Mouse (Mus musculus) forebrain, embryonic 12.5 days (tissue): ENCODE measurements around the gene Nppb. TPM values are rescaled to one million over a fixed set of nuclear protein-coding genes. Genes with fewer than 3 reads are reported as not detected.
A peak's percentile ranks its signal among the peaks of the same experiment; 100 is the strongest.

Source experiments
- ATAC-seq: fragments of 200-750 bp; cut with Nextera tagmentation; 2 replicates; pipeline ENCODE4 v1.8.0; 2017; ENCODE audit warnings: moderate TSS enrichment; ENCODE audit not compliant: low FRiP score
- H3K27ac ChIP-seq: fragments of 300-500 bp; sonication (generic); 2 replicates; pipeline ENCODE4 v1.5.1; 2016; ENCODE audit warnings: mild to moderate bottlenecking
- H3K27me3 ChIP-seq: fragments of 300-500 bp; sonication (generic); 2 replicates; pipeline ENCODE4 v1.6.1; 2016; ENCODE audit warnings: mild to moderate bottlenecking
- H3K36me3 ChIP-seq: fragments of 300-500 bp; sonication (generic); replicated peaks from 2 replicates; pipeline ENCODE4 v1.6.1; 2016; ENCODE audit warnings: mild to moderate bottlenecking
- H3K4me1 ChIP-seq: fragments of 300-500 bp; sonication (generic); 2 replicates; pipeline ENCODE4 v1.6.1; 2016
- H3K4me2 ChIP-seq: fragments of 300-500 bp; sonication (generic); 2 replicates; pipeline ENCODE4 v1.6.1; 2016; ENCODE audit warnings: mild to moderate bottlenecking, moderate library complexity
- H3K4me3 ChIP-seq: fragments of 300-500 bp; sonication (generic); replicated peaks from 2 replicates; pipeline ENCODE4 v1.5.1; 2016; ENCODE audit warnings: mild to moderate bottlenecking
- H3K9ac ChIP-seq: fragments of 300-500 bp; sonication (generic); 2 replicates; pipeline ENCODE4 v1.6.1; 2016; ENCODE audit warnings: mild to moderate bottlenecking
- H3K9me3 ChIP-seq: fragments of 300-500 bp; sonication (generic); 2 replicates; pipeline ENCODE4 v1.6.1; 2016
- WGBS: fragments of 180-500 bp; shearing (Covaris S2); methylation state at CpG from one replicate; pipeline ENCODE4 v1.1.7; 2016; 5-methylcytosine and 5-hydroxymethylcytosine counted together
- polyA plus RNA-seq: library from polyadenylated mRNA; unstranded; fragments of >200 nt; fragmentation: Nextera tagmentation; extraction: Ambion mirVana; gene quantifications from 2 replicates; pipeline ENCODE4 v1.2.1, GENCODE M21; 2016

The Nppb gene
- not detected in 2 replicates for polyA plus RNA-seq

- H3K9me3 ChIP-seq = no peaks in the 10 kb centered on the region
- WGBS = 36% methylated on average over 20 of the region's 20 CpGs
- no peaks in the 10 kb centered on the region for H3K27me3 ChIP-seq
- no peak within 1 kb of the TSS for H3K27ac ChIP-seq
- H3K4me2 ChIP-seq = no peak within 1 kb of the TSS
- H3K9ac ChIP-seq = no peak within 1 kb of the TSS
- no peaks in the 10 kb centered on the region for H3K36me3 ChIP-seq
- ATAC-seq = no peak
- no peak within 1 kb of the TSS for H3K4me3 ChIP-seq
- H3K4me1 ChIP-seq = no peaks in the 10 kb centered on the region
These were observed at the start of gene Nppb for GRCm38 (mm10) chr4:147985205-147986132. Gene Nppb (plus strand): TSS chr4:147985788.

- ATAC-seq = no peak
- peak overlapping the region; percentile 64 for H3K4me3 ChIP-seq
- WGBS = 20% methylated on average over 9 of the region's 9 CpGs
- peak overlapping the region; percentile 68 for H3K9ac ChIP-seq
- no peak overlapping the region for H3K27ac ChIP-seq
- peaks cover 9% of the 10 kb centered on the region; the same call in 1 of the 2 replicates for H3K27me3 ChIP-seq
- H3K4me1 ChIP-seq = peaks cover 10% of the 10 kb centered on the region
- H3K4me2 ChIP-seq = peak overlapping the region; percentile 86
- no peaks in the 10 kb centered on the region for H3K36me3 ChIP-seq
- no peaks in the 10 kb centered on the region for H3K9me3 ChIP-seq
These were observed 49.7 kb upstream of the Nppb start for GRCm38 (mm10) chr4:147935904-147936303.

- Histone ChIP-seq H3K4me1 (peaks cover 13% of the 10 kb centered on the region), H3K9ac (peak within 1 kb of the TSS; percentile 68), H3K9me3 (no peaks in the 10 kb centered on the region), H3K36me3 (no peaks in the 10 kb centered on the region), H3K4me2 (peak within 1 kb of the TSS; percentile 86), H3K4me3 (peak within 1 kb of the TSS; percentile 64), H3K27me3 (peaks cover 9% of the 10 kb centered on the region; the same call in 1 of the 2 replicates), H3K27ac (peak within 1 kb of the TSS; percentile 61; the same call in 1 of the 2 replicates)
- WGBS = under 1% methylated on average over 51 of the region's 51 CpGs
- peak; percentile 52 for ATAC-seq
These were observed 49.1 kb upstream of the Nppb start, which contains the start of gene Plod1 for GRCm38 (mm10) chr4:147936331-147936954. Gene Plod1 (minus strand): TSS chr4:147936767.

GRCm38 (mm10) chr4:147937021-147937420, 48.6 kb upstream of the Nppb start:
- H3K27me3 ChIP-seq = peaks cover 9% of the 10 kb centered on the region; the same call in 1 of the 2 replicates
- H3K4me2 ChIP-seq = peak overlapping the region; percentile 86
- WGBS = 49% methylated on average over 3 of the region's 3 CpGs
- H3K36me3 ChIP-seq = no peaks in the 10 kb centered on the region; the same call in 1 of the 2 replicates
- H3K9ac ChIP-seq = peak overlapping the region; percentile 68
- peaks cover 18% of the 10 kb centered on the region for H3K4me1 ChIP-seq
- peak overlapping the region; percentile 64 for H3K4me3 ChIP-seq
- no peak overlapping the region for H3K27ac ChIP-seq
- no peak for ATAC-seq
- no peaks in the 10 kb centered on the region for H3K9me3 ChIP-seq

GRCm38 (mm10) chr4:147937486-147937885, 48.1 kb upstream of the Nppb start:
- Histone ChIP-seq H3K9ac (no peak overlapping the region), H3K9me3 (no peaks in the 10 kb centered on the region), H3K4me1 (peaks cover 23% of the 10 kb centered on the region), H3K27me3 (peaks cover 9% of the 10 kb centered on the region; the same call in 1 of the 2 replicates), H3K4me3 (no peak overlapping the region), H3K36me3 (no peaks in the 10 kb centered on the region; the same call in 1 of the 2 replicates), H3K27ac (no peak overlapping the region), H3K4me2 (no peak overlapping the region)
- no peak for ATAC-seq
- 54% methylated on average over 5 of the region's 5 CpGs for WGBS

- no peak overlapping the region for H3K4me3 ChIP-seq
- peaks cover 9% of the 10 kb centered on the region; the same call in 1 of the 2 replicates for H3K27me3 ChIP-seq
- no peak for ATAC-seq
- H3K4me1 ChIP-seq = peaks cover 30% of the 10 kb centered on the region
- WGBS = 81% methylated on average over 14 of the region's 14 CpGs
- H3K4me2 ChIP-seq = no peak overlapping the region
- H3K9me3 ChIP-seq = no peaks in the 10 kb centered on the region
- H3K9ac ChIP-seq = no peak overlapping the region
- no peaks in the 10 kb centered on the region; the same call in 1 of the 2 replicates for H3K36me3 ChIP-seq
- H3K27ac ChIP-seq = no peak overlapping the region
These were observed 47.2 kb upstream of the Nppb start for GRCm38 (mm10) chr4:147938148-147939096.

GRCm38 (mm10) chr4:147940111-147940510, 45.5 kb upstream of the Nppb start:
- 51% methylated on average over 9 of the region's 9 CpGs for WGBS
- Histone ChIP-seq H3K4me3 (no peak overlapping the region; the same call in 1 of the 2 replicates), H3K4me1 (peaks cover 30% of the 10 kb centered on the region), H3K4me2 (peak overlapping the region; percentile 100), H3K27me3 (peaks cover 9% of the 10 kb centered on the region; the same call in 1 of the 2 replicates), H3K36me3 (peaks cover 10% of the 10 kb centered on the region), H3K9ac (no peak overlapping the region), H3K27ac (peak overlapping the region; percentile 63), H3K9me3 (no peaks in the 10 kb centered on the region)
- ATAC-seq = peak; percentile 33; the same call in 1 of the 2 replicates

- Histone ChIP-seq H3K9ac (peak within 1 kb of the TSS; percentile 97), H3K9me3 (no peaks in the 10 kb centered on the region), H3K27me3 (peaks cover 9% of the 10 kb centered on the region; the same call in 1 of the 2 replicates), H3K4me3 (peak within 1 kb of the TSS; percentile 100), H3K4me2 (peak within 1 kb of the TSS; percentile 100), H3K36me3 (peaks cover 15% of the 10 kb centered on the region), H3K27ac (peak within 1 kb of the TSS; percentile 75), H3K4me1 (peaks cover 30% of the 10 kb centered on the region)
- peak; percentile 71 for ATAC-seq
- 2% methylated on average over 27 of the region's 35 CpGs for WGBS
These were observed 45.0 kb upstream of the Nppb start, which contains the start of gene 2510039O18Rik for GRCm38 (mm10) chr4:147940576-147941044. Gene 2510039O18Rik (plus strand): TSS chr4:147940895.

GRCm38 (mm10) chr4:147941045-147942020, 44.3 kb upstream of the Nppb start:
- peaks cover 30% of the 10 kb centered on the region for H3K4me1 ChIP-seq
- H3K36me3 ChIP-seq = peaks cover 22% of the 10 kb centered on the region
- peak; percentile 71 for ATAC-seq
- peak overlapping the region; percentile 75 for H3K27ac ChIP-seq
- H3K27me3 ChIP-seq = peaks cover 9% of the 10 kb centered on the region; the same call in 1 of the 2 replicates
- H3K4me3 ChIP-seq = peak overlapping the region; percentile 100
- WGBS = 9% methylated on average over 72 of the region's 88 CpGs
- H3K4me2 ChIP-seq = peak overlapping the region; percentile 100
- peak overlapping the region; percentile 97 for H3K9ac ChIP-seq
- H3K9me3 ChIP-seq = no peaks in the 10 kb centered on the region

- 85% methylated on average over 1 of the region's 1 CpGs for WGBS
- Histone ChIP-seq H3K4me2 (no peak overlapping the region), H3K9ac (no peak overlapping the region), H3K9me3 (no peaks in the 10 kb centered on the region), H3K36me3 (peaks cover 39% of the 10 kb centered on the region), H3K27me3 (0 out of 2 replicates have a peak, but pooled peaks cover 2% of the 10 kb centered on the region), H3K27ac (no peak overlapping the region), H3K4me3 (no peak overlapping the region), H3K4me1 (peaks cover 25% of the 10 kb centered on the region)
- ATAC-seq = no peak
These were observed 42.6 kb upstream of the Nppb start for GRCm38 (mm10) chr4:147943005-147943404.
